Mouse (Mus musculus) layer of hippocampus, adult 18-20 months (tissue): Measurements from ENCODE around the gene Numbl. TPM values are rescaled to one million over a fixed set of nuclear protein-coding genes. Genes with fewer than 3 reads are reported as not detected.

Experiments used
- DNase-seq, 2 experiments: peaks; one replicate each; pipeline ENCODE4 v3.0.0; 2022; ENCODE audit warnings: low spot score in 2 of 2
- total RNA-seq, 2 experiments: library from RNA; stranded (reverse); gene quantifications; 2 replicates each; pipeline ENCODE4 v1.2.3; 2021

Numbl gene
- total RNA-seq, 2 experiments from 2014 or later: 141 to 149 TPM

GRCm38 (mm10) chr7:27249928-27250327 lies 8.3 kb upstream of the Numbl start:
- DNase-seq: no peak

- no peak for DNase-seq
Measured at GRCm38 (mm10) chr7:27251946-27252345, 6.3 kb upstream of the Numbl start.

GRCm38 (mm10) chr7:27255721-27256120 lies 2.5 kb upstream of the Numbl start:
- DNase-seq: no peak

GRCm38 (mm10) chr7:27257046-27257851 lies 984 bp upstream of the Numbl start:
- DNase-seq: peak; percentile 74 to 84

- peak in 1 of 2 experiments; percentile 44 for DNase-seq
Measured at GRCm38 (mm10) chr7:27257852-27258204, 405 bp upstream of the Numbl start.

- DNase-seq: no peak
Measured at GRCm38 (mm10) chr7:27259271-27259721, 1.1 kb downstream of the Numbl start.

GRCm38 (mm10) chr7:27259771-27260170 lies 1.5 kb downstream of the Numbl start:
- no peak for DNase-seq

GRCm38 (mm10) chr7:27260856-27261255 lies 2.6 kb downstream of the Numbl start:
- DNase-seq: peak in 1 of 2 experiments; percentile 67

- DNase-seq: no peak
Measured at GRCm38 (mm10) chr7:27261888-27262287, 3.7 kb downstream of the Numbl start.

GRCm38 (mm10) chr7:27264761-27265160 lies 6.5 kb downstream of the Numbl start:
- no peak for DNase-seq

GRCm38 (mm10) chr7:27266515-27267128 lies 8.4 kb downstream of the Numbl start:
- DNase-seq: peak; percentile 86 to 90

- DNase-seq: no peak
Measured at GRCm38 (mm10) chr7:27271423-27271822, 13.2 kb downstream of the Numbl start.

- DNase-seq: no peak
Measured at GRCm38 (mm10) chr7:27273739-27274351, 15.6 kb downstream of the Numbl start.

GRCm38 (mm10) chr7:27274916-27275315 lies 16.7 kb downstream of the Numbl start:
- no peak for DNase-seq

GRCm38 (mm10) chr7:27276021-27276420 lies 17.8 kb downstream of the Numbl start:
- DNase-seq: no peak

- no peak for DNase-seq
Measured at GRCm38 (mm10) chr7:27277191-27277590, 19.0 kb downstream of the Numbl start.

- DNase-seq: no peak
Measured at GRCm38 (mm10) chr7:27281717-27282116, 23.5 kb downstream of the Numbl start.

GRCm38 (mm10) chr7:27282225-27282624 lies 24.0 kb downstream of the Numbl start:
- DNase-seq: no peak

- DNase-seq: no peak
Measured at GRCm38 (mm10) chr7:27284865-27285697, 26.8 kb downstream of the Numbl start.

GRCm38 (mm10) chr7:27285698-27286066 lies 27.4 kb downstream of the Numbl start:
- DNase-seq: peak in 1 of 2 experiments; percentile 79

- DNase-seq: no peak
Measured at GRCm38 (mm10) chr7:27288732-27289131, 30.5 kb downstream of the Numbl start.
